Mouse (Mus musculus) liver, adult 2 months (tissue): Measurements from ENCODE around the gene Fdps. TPM values are rescaled to one million over a fixed set of nuclear protein-coding genes. Genes with fewer than 3 reads are reported as not detected.
"Not testable (repeated sequence)": the region's sequence is repeated elsewhere in the genome, so short reads cannot be mapped to it uniquely, and the experiment has no call there.

ENCODE experiments used
- DNase-seq: peaks from one replicate; pipeline ENCODE4 v3.0.0-alpha.2; 2011; ENCODE audit warnings: low read depth, low spot score; ENCODE audit errors: extremely low read depth
- H3K27ac ChIP-seq: fragments of 200-500 bp; replicated peaks from 2 replicates; pipeline ENCODE4 v1.5.1; 2012; ENCODE audit warnings: low read depth, mild to moderate bottlenecking, control low read depth, inconsistent platforms, low read length; ENCODE audit not compliant: insufficient read depth
- H3K27me3 ChIP-seq: fragments of 200-500 bp; 2 replicates; pipeline ENCODE4 v1.6.1; 2012; ENCODE audit warnings: mild to moderate bottlenecking, moderate library complexity, low read length, inconsistent platforms; ENCODE audit not compliant: control insufficient read depth, insufficient read depth
- H3K36me3 ChIP-seq: fragments of 200-500 bp; 2 replicates; pipeline ENCODE4 v1.6.1; 2012; ENCODE audit warnings: low read length, inconsistent platforms; ENCODE audit not compliant: control insufficient read depth, insufficient read depth
- H3K4me1 ChIP-seq: fragments of 200-500 bp; 2 replicates; pipeline ENCODE4 v1.6.1; 2011; ENCODE audit warnings: low read length; ENCODE audit not compliant: control insufficient read depth, insufficient read depth
- H3K4me3 ChIP-seq: fragments of 200-500 bp; 2 replicates; pipeline ENCODE4 v1.5.1; 2011; ENCODE audit warnings: low read depth, mild to moderate bottlenecking, control low read depth, low read length, moderate library complexity; ENCODE audit not compliant: insufficient read depth
- H3K79me2 ChIP-seq: fragments of 200-500 bp; 2 replicates; pipeline ENCODE4 v1.6.1; 2012; ENCODE audit warnings: inconsistent platforms, mild to moderate bottlenecking, low read length, moderate library complexity; ENCODE audit not compliant: control insufficient read depth, insufficient read depth
- H3K9ac ChIP-seq: fragments of 200-500 bp; 2 replicates; pipeline ENCODE4 v1.6.1; 2012; ENCODE audit warnings: low read depth, mild to moderate bottlenecking, control low read depth, inconsistent platforms, low read length
- CTCF ChIP-seq: fragments of 200-500 bp; IDR thresholded peaks from 2 replicates; pipeline ENCODE4 v1.5.1; 2011; ENCODE audit warnings: low read depth, low read length, control low read depth
- POLR2A ChIP-seq: fragments of 200-500 bp; IDR thresholded peaks from 2 replicates; pipeline ENCODE4 v1.6.1; 2011; ENCODE audit warnings: low read length, control low read depth; ENCODE audit not compliant: insufficient read depth; ENCODE audit errors: extremely low read depth
- WGBS: fragments of 180-500 bp; shearing (Covaris S2); methylation state at CpG from one replicate; pipeline ENCODE4 v1.1.7; 2018; 5-methylcytosine and 5-hydroxymethylcytosine counted together
- polyA plus RNA-seq: library from polyadenylated mRNA; depleted of rRNA; stranded (reverse); fragments of >200 nt; gene quantifications from 2 replicates; pipeline ENCODE4 v1.2.3, GENCODE M21; 2012
- total RNA-seq: library from RNA; depleted of rRNA; stranded (reverse); fragments of >200 nt; gene quantifications from 2 replicates; pipeline ENCODE4 v1.2.3, GENCODE M21; 2014

Fdps gene
- total and polyA plus RNA-seq, 2 experiments: 388 to 510 TPM

DNA sequence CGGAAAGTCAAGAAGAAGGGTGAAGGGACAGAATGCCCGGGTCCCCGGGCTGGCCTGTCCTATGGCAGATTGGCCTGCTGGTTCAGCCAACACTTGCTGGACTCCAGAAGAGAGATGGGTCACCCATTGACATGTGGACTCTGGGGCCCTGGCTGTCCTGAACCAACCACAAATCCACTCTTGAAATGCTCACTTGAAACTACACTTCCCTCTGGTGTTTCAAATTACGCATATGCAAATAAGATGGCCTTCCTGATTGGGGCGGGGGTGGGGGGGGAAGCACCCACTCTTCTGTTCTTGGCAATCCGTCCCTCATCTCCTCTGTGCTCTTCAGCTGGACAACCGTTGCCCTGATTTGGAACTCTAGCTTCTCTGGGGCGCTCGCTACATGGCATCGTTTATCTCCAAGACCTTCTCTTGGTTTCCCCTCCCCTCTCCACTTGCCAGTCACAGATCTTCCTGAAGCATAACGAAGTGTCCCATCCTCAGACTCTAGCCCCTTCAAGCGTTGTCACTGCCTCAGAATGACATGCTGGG is 17.0 kb downstream of the Fdps start:
- no peak for DNase-seq
- H3K36me3 ChIP-seq: peaks cover under 1% of the 10 kb centered on the region; the same call in 1 of the 2 replicates
- WGBS: 88% methylated on average over 12 of the region's 12 CpGs
- no peak overlapping the region for H3K27ac ChIP-seq
- no peaks in the 10 kb centered on the region for H3K27me3 ChIP-seq
- TF ChIP-seq POLR2A: no peak
- H3K4me3 ChIP-seq: no peak overlapping the region
- peaks cover 8% of the 10 kb centered on the region for H3K4me1 ChIP-seq
- no peaks in the 10 kb centered on the region for H3K79me2 ChIP-seq
- H3K9ac ChIP-seq: no peak overlapping the region

DNA sequence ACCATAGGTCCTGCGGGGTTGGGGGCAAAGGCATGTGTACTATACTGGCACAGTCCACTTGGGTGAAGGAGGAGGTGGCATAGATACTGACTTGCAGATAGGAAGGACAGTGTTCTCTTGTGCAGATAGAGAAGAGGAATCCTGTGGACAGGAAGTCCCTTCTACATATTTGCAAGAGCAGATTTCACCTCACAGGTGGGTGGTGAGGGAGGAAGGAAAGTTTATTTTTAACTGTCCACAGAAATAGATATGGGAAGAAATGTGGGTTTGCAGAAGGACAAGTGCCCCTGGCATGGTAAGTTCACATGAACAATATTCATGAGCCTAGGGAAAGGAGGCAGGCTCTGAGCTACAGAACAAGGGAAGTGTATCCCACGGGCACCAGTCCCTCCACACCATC is 17.6 kb downstream of the Fdps start:
- Histone ChIP-seq H3K4me3 (no peak overlapping the region), H3K27me3 (no peaks in the 10 kb centered on the region), H3K9ac (no peak overlapping the region), H3K4me1 (peaks cover 6% of the 10 kb centered on the region), H3K36me3 (peaks cover 6% of the 10 kb centered on the region; the same call in 1 of the 2 replicates), H3K79me2 (no peaks in the 10 kb centered on the region), H3K27ac (no peak overlapping the region)
- TF ChIP-seq POLR2A: no peak
- no peak for TF ChIP-seq CTCF
- WGBS: 82% methylated on average over 2 of the region's 2 CpGs
- DNase-seq: no peak

- DNase-seq, H3K27me3 ChIP-seq, H3K79me2 ChIP-seq, H3K27ac ChIP-seq, H3K4me1 ChIP-seq, H3K4me3 ChIP-seq, H3K9ac ChIP-seq: not testable (repeated sequence)
- peaks cover 14% of the 10 kb centered on the region for H3K36me3 ChIP-seq
Observed at GRCm38 (mm10) chr3:89082287-89082686, 19.5 kb downstream of the Fdps start.

DNA sequence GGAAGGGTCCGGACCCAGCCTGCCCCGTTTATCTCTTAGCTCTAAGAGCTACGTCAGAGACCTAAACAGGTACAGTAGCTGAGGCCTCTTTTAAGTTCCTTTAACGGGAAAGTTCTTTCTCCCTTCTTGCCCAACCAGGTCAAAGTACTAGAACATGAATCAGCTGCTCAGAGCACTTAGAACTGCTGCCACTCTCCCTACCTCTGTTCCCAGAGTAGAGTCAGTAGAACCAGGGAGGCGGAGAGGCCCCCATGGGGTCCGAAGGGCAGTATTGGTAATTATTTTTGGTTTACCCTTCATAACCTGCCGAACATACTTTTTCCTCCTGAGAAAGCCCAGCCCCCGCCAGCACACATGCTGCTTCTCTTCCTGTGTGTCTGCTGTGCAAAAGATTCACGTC is 24.4 kb downstream of the Fdps start:
- H3K36me3 ChIP-seq: peaks cover 54% of the 10 kb centered on the region
- no peaks in the 10 kb centered on the region for H3K79me2 ChIP-seq
- H3K9ac ChIP-seq: no peak overlapping the region
- 80% methylated on average over 9 of the region's 9 CpGs for WGBS
- no peaks in the 10 kb centered on the region for H3K27me3 ChIP-seq
- no peak overlapping the region for H3K4me3 ChIP-seq
- DNase-seq: peak; percentile 30
- no peaks in the 10 kb centered on the region for H3K4me1 ChIP-seq
- no peak overlapping the region for H3K27ac ChIP-seq
- TF ChIP-seq CTCF (no peak), POLR2A (no peak)

DNA sequence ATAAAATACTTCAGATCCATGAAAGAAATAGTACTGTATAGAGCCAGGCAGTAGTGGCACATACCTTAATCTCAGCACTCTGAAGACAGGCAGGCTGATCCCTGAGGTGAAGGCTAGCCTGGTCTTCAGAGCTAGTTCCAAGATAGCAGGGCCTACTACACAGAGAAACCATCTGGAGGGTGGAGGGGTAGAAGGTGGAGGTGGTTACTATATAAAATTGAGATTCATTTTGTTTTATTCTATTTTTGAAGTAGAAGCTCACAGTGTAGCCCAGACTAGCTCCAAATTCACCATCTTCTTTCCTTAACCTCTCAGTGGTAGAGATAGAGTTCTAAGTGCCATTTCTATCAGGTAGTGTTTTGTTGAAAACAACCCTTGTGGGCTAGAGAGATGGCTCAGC is 34.5 kb downstream of the Fdps start:
- Histone ChIP-seq H3K9ac (no peak overlapping the region), H3K79me2 (no peaks in the 10 kb centered on the region), H3K27me3 (no peaks in the 10 kb centered on the region), H3K27ac (no peak overlapping the region), H3K36me3 (peaks cover 72% of the 10 kb centered on the region), H3K4me3 (no peak overlapping the region), H3K4me1 (no peaks in the 10 kb centered on the region)
- no peak for DNase-seq
- no peak for TF ChIP-seq POLR2A
- no peak for TF ChIP-seq CTCF

DNA sequence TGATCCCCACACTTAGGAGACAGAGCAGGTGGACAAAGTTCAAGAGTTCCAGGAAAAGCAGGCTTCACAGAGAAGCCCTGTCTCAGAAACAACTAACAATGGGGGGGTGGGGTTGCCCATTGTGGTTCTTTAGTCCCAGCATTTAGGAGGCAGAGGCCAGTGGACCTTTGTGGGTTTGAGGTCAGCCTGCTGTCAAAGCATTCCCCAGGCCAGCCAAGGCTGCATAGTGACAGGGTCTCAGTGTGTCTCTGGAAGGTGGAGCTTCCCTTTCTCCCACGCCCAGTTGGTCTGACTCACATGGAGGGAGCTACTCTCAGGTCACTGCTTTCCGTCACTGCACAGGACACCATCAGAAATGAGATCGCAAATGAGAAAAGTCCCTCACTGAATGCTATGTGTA is 40.1 kb downstream of the Fdps start:
- no peak for DNase-seq
- Histone ChIP-seq H3K79me2 (no peaks in the 10 kb centered on the region), H3K27ac (no peak overlapping the region), H3K36me3 (peaks cover 64% of the 10 kb centered on the region), H3K4me3 (no peak overlapping the region), H3K4me1 (no peaks in the 10 kb centered on the region), H3K27me3 (no peaks in the 10 kb centered on the region), H3K9ac (no peak overlapping the region)
- no peak for TF ChIP-seq POLR2A
- TF ChIP-seq CTCF: no peak
- 97% methylated on average over 3 of the region's 3 CpGs for WGBS
